ENCODE assay signal across 25 mouse cellular contexts in the genomic region with DNA sequence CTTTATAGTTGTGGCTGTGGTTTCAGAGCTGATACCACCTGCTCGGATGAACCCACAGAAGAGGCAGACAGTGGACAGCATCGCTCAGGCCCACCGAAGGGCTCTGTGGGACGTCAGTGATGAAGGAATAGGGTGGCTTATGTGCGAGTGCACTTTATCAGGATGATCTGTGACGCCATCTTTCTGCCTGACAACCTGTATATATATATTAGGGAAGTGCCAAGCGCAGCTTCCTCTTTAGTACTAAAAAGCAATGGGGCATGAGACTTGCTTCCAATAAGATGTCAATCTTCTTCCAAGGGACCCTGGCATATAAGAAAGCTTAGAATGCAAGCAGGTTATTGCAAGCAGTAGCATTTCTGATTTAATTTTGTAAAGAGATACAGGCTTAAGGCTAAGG.
"Had no signal": no experiment of that assay in that cellular context is flagged by ENCODE, and none has a peak within 500 bp of the region (broad histone marks: within the 10 kb centered on the region; RNA-seq: fewer than 3 reads in every experiment).

No protein-coding gene starts in this region.

- H3K9me3 ChIP-seq: heart, embryonic 10.5 days; heart, embryonic 12.5 days; hindbrain, embryonic 13.5 days; hindbrain, embryonic 15.5 days; kidney, embryonic 15.5 days; limb, embryonic 13.5 days; limb, embryonic 15.5 days; liver, embryonic 12.5 days had no signal

- H3K4me3 ChIP-seq: gastrocnemius, adult 2 months; heart, embryonic 10.5 days; heart, embryonic 12.5 days; hindbrain, embryonic 13.5 days; hindbrain, embryonic 15.5 days; kidney, embryonic 15.5 days; limb, embryonic 13.5 days; limb, embryonic 15.5 days; liver, embryonic 12.5 days had no signal

- DNase-seq: gastrocnemius, adult 2 months; gastrocnemius, postnatal 10 days; gastrocnemius, postnatal 25 days; heart, adult 18-20 months; heart, postnatal 10 days; heart, postnatal 36 days; kidney, adult 11 months; kidney, adult 2 months; kidney, adult 9 months; kidney, postnatal 14 days; kidney, postnatal 36 days; layer of hippocampus, adult 9-11 months; layer of hippocampus, postnatal 36 days; left cerebral cortex, postnatal 4 days had no signal

- H3K27ac ChIP-seq: gastrocnemius, adult 2 months; heart, embryonic 10.5 days; hindbrain, embryonic 13.5 days; hindbrain, embryonic 15.5 days; hindbrain, postnatal 0 days; kidney, embryonic 15.5 days; kidney, postnatal 0 days; limb, embryonic 13.5 days; limb, embryonic 15.5 days; liver, embryonic 12.5 days had no signal

- ATAC-seq: hindbrain, postnatal 0 days; intestine, embryonic 16.5 days; liver, embryonic 12.5 days had no signal

- H3K4me2 ChIP-seq: heart, embryonic 12.5 days; hindbrain, embryonic 13.5 days; hindbrain, embryonic 15.5 days; kidney, embryonic 15.5 days; limb, embryonic 13.5 days; limb, embryonic 15.5 days; liver, embryonic 12.5 days had no signal

- H3K4me1 ChIP-seq: hindbrain, embryonic 13.5 days; hindbrain, embryonic 15.5 days had no signal

- H3K36me3 ChIP-seq: hindbrain, embryonic 13.5 days; kidney, embryonic 15.5 days; limb, embryonic 15.5 days; liver, embryonic 12.5 days had no signal

- H3K9ac ChIP-seq: heart, embryonic 12.5 days; hindbrain, embryonic 13.5 days; hindbrain, embryonic 15.5 days; kidney, embryonic 15.5 days; limb, embryonic 13.5 days; limb, embryonic 15.5 days; liver, embryonic 12.5 days had no signal

- H3K27me3 ChIP-seq: heart, embryonic 12.5 days; hindbrain, embryonic 13.5 days; hindbrain, embryonic 15.5 days; kidney, embryonic 15.5 days; limb, embryonic 13.5 days; limb, embryonic 15.5 days; liver, embryonic 12.5 days had no signal
